Comparison of ENCODE assay signal across 27 mouse cellular contexts in genomic region chr13:19352795-19353194, GRCm38 (mm10). TPM values are rescaled to one million over a fixed set of nuclear protein-coding genes. Genes with fewer than 3 reads are reported as not detected.
DNase-seq lines count a peak whose midpoint lies in the region; ATAC-seq and TF ChIP-seq lines count a peak whose summit lies in the region.
"Had no signal": no experiment of that assay in that cellular context is flagged by ENCODE, and none has a peak within 500 bp of the region (broad histone marks: within the 10 kb centered on the region; RNA-seq: fewer than 3 reads in every experiment).

No protein-coding gene starts in this region.

- intact Hi-C loops in gastrocnemius, postnatal 36 days (cut with DNase I): no loop called here

- H3K27ac ChIP-seq in intestine, postnatal 0 days (ENCODE audit: low read depth, low read length): no peak overlapping the region
- H3K27ac ChIP-seq: hindbrain, embryonic 12.5 days; kidney, postnatal 0 days; limb, embryonic 15.5 days; liver, embryonic 15.5 days; lung, embryonic 15.5 days; neural tube, embryonic 12.5 days; stomach, postnatal 0 days had no signal

- H3K4me3 ChIP-seq in intestine, postnatal 0 days (ENCODE audit: low read depth, low read length): no peak overlapping the region
- H3K4me3 ChIP-seq: heart, embryonic 12.5 days; hindbrain, embryonic 12.5 days; limb, embryonic 15.5 days; liver, embryonic 15.5 days; lung, embryonic 15.5 days; megakaryocyte, embryonic 14.5 days; neural tube, embryonic 12.5 days had no signal

- TF ChIP-seq CTCF in intestine, postnatal 0 days (IDR thresholded peaks at IDR 0.05; ENCODE audit: low read depth): no peak

- WGBS in intestine, postnatal 0 days: 82% methylated on average over 3 of the region's 3 CpGs

- H3K27me3 ChIP-seq in intestine, postnatal 0 days (replicated peaks; ENCODE audit: control insufficient read depth, insufficient read depth, low read length): no peaks in the 10 kb centered on the region
- H3K27me3 ChIP-seq: heart, embryonic 12.5 days; hindbrain, embryonic 12.5 days; limb, embryonic 15.5 days; liver, embryonic 15.5 days; lung, embryonic 15.5 days; megakaryocyte, embryonic 14.5 days; neural tube, embryonic 12.5 days had no signal

- no peak overlapping the region for H3K9ac ChIP-seq in intestine, postnatal 0 days (ENCODE audit: low read depth, low read length)
- H3K9ac ChIP-seq: heart, embryonic 12.5 days; hindbrain, embryonic 12.5 days; limb, embryonic 15.5 days; liver, embryonic 15.5 days; lung, embryonic 15.5 days; neural tube, embryonic 12.5 days had no signal

- H3K4me2 ChIP-seq in intestine, postnatal 0 days (replicated peaks; ENCODE audit: low read depth): no peak overlapping the region
- H3K4me2 ChIP-seq: heart, embryonic 12.5 days; hindbrain, embryonic 12.5 days; limb, embryonic 15.5 days; liver, embryonic 15.5 days; lung, embryonic 15.5 days; neural tube, embryonic 12.5 days had no signal

- no peak for DNase-seq in cerebellum, adult 11-12 months
- no peak for DNase-seq in frontal cortex, postnatal 10 days (ENCODE audit: low spot score in 2 of 2)
- DNase-seq in brain, adult 2 months (ENCODE audit: low read depth, low spot score): peak; percentile 60
- peak; percentile 81 for DNase-seq in retina, embryonic 14.5 days (ENCODE audit: low spot score)
- DNase-seq in gastrocnemius, postnatal 36 days: no peak
- DNase-seq: adrenal gland, postnatal 14 days; cerebellum, adult 11 months; heart, adult 18-20 months; heart, postnatal 10 days; kidney, adult 18-20 months; layer of hippocampus, adult 9-11 months; left cerebral cortex, postnatal 4 days; lung, postnatal 36 days; thymus, adult 2 months; thymus, postnatal 4 days had no signal

- H3K4me1 ChIP-seq in intestine, postnatal 0 days (replicated peaks; ENCODE audit: control insufficient read depth, insufficient read depth, low read length): no peaks in the 10 kb centered on the region
- H3K4me1 ChIP-seq: heart, embryonic 12.5 days; limb, embryonic 15.5 days; liver, embryonic 15.5 days; lung, embryonic 15.5 days; neural tube, embryonic 12.5 days had no signal

- H3K9me3 ChIP-seq in intestine, postnatal 0 days (ENCODE audit: control insufficient read depth): no peaks in the 10 kb centered on the region
- H3K9me3 ChIP-seq: heart, embryonic 12.5 days; hindbrain, embryonic 12.5 days; limb, embryonic 15.5 days; liver, embryonic 15.5 days; lung, embryonic 15.5 days; megakaryocyte, embryonic 14.5 days; neural tube, embryonic 12.5 days had no signal

- peak; percentile 51; the same call in 1 of the 2 replicates for ATAC-seq in cerebellum, adult (ENCODE audit: insufficient number of reproducible peaks, low FRiP score, low TSS enrichment)
- peak; percentile 62; the same call in 1 of the 2 replicates for ATAC-seq in frontal cortex, adult (ENCODE audit: low TSS enrichment)
- no peak for ATAC-seq in intestine, postnatal 0 days

- H3K36me3 ChIP-seq in intestine, postnatal 0 days (ENCODE audit: control insufficient read depth, insufficient read depth): peaks cover 11% of the 10 kb centered on the region
- H3K36me3 ChIP-seq: liver, embryonic 15.5 days had no signal

RNA-seq across cellular contexts. Expression of gene Stard3nl, which starts 42.8 kb away (rescaled TPM):
- 79.6 and 82.2 TPM in 2 replicates for polyA plus RNA-seq in intestine, postnatal 0 days (2015; fragmentation: Nextera tagmentation; extraction: Ambion mirVana)
- total RNA-seq in gastrocnemius, postnatal 36 days (2021): 1 to 10 TPM; 5.9 to 6.1 TPM

Comparison
In these comparisons a context has a peak if more than half of its experiments do, and no peak if none do; other contexts are left out.
1. DNase-seq: peak in brain, adult 2 months (single experiment) and retina, embryonic 14.5 days (single experiment); none in cerebellum, adult 11-12 months (single experiment), frontal cortex, postnatal 10 days (0 of 2) and gastrocnemius, postnatal 36 days (0 of 2).